Mouse (Mus musculus): ENCODE measurements around the gene Amh.

Amh gene

GRCm38 (mm10) chr10:80804916-80805315 is at the start of gene Amh:
Gene Amh, plus strand, starts transcription at chr10:80805243.
- in situ Hi-C loops (cut with MboI, MseI): no loop called here

GRCm38 (mm10) chr10:80755291-80756015 is 49.6 kb upstream of the Amh start:
- in situ Hi-C loops (cut with MboI, MseI): no loop called here

GRCm38 (mm10) chr10:80756099-80756498 is 48.9 kb upstream of the Amh start:
- in situ Hi-C loops (cut with MboI, MseI): no loop called here

GRCm38 (mm10) chr10:80756509-80756908 is 48.5 kb upstream of the Amh start:
- in situ Hi-C loops (cut with MboI, MseI): no loop called here

- in situ Hi-C loops (cut with MboI, MseI): no loop called here
Measured at GRCm38 (mm10) chr10:80756967-80757366, 48.1 kb upstream of the Amh start.

GRCm38 (mm10) chr10:80757717-80758116 is 47.3 kb upstream of the Amh start:
- in situ Hi-C loops (cut with MboI, MseI): no loop called here

- in situ Hi-C loops (cut with MboI, MseI): no loop called here
Measured at GRCm38 (mm10) chr10:80758651-80759050, 46.4 kb upstream of the Amh start.

- in situ Hi-C loops (cut with MboI, MseI): no loop called here
Measured at GRCm38 (mm10) chr10:80760596-80761524, 44.2 kb upstream of the Amh start.

GRCm38 (mm10) chr10:80761821-80762220 is 43.2 kb upstream of the Amh start:
- in situ Hi-C loops (cut with MboI, MseI): no loop called here

GRCm38 (mm10) chr10:80763502-80763901 is 41.5 kb upstream of the Amh start:
- in situ Hi-C loops (cut with MboI, MseI): no loop called here

- in situ Hi-C loops (cut with MboI, MseI): no loop called here
Measured at GRCm38 (mm10) chr10:80765746-80766145, 39.3 kb upstream of the Amh start.

- in situ Hi-C loops (cut with MboI, MseI): no loop called here
Measured at GRCm38 (mm10) chr10:80766161-80766815, 38.8 kb upstream of the Amh start.

GRCm38 (mm10) chr10:80768365-80768764 is 36.7 kb upstream of the Amh start:
- in situ Hi-C loops (cut with MboI, MseI): no loop called here

- in situ Hi-C loops (cut with MboI, MseI): no loop called here
Measured at GRCm38 (mm10) chr10:80773816-80774215, 31.2 kb upstream of the Amh start.

GRCm38 (mm10) chr10:80774549-80774948 is 30.5 kb upstream of the Amh start:
- in situ Hi-C loops (cut with MboI, MseI): no loop called here

GRCm38 (mm10) chr10:80774981-80775380 is 30.1 kb upstream of the Amh start:
- in situ Hi-C loops (cut with MboI, MseI): no loop called here

- in situ Hi-C loops (cut with MboI, MseI): no loop called here
Measured at GRCm38 (mm10) chr10:80775731-80776130, 29.3 kb upstream of the Amh start.

GRCm38 (mm10) chr10:80776358-80776869 is 28.6 kb upstream of the Amh start:
- in situ Hi-C loops (cut with MboI, MseI): no loop called here

GRCm38 (mm10) chr10:80777123-80777522 is 27.9 kb upstream of the Amh start:
- in situ Hi-C loops (cut with MboI, MseI): no loop called here

- in situ Hi-C loops (cut with MboI, MseI): no loop called here
Measured at GRCm38 (mm10) chr10:80779565-80779964, 25.5 kb upstream of the Amh start.

- in situ Hi-C loops (cut with MboI, MseI): no loop called here
Measured at GRCm38 (mm10) chr10:80784302-80784701, 20.7 kb upstream of the Amh start.

- in situ Hi-C loops (cut with MboI, MseI): loop anchor here (5.0 kb wide), 1 partner anchor 68 kb away; no protein-coding TSS in a partner anchor
Measured at GRCm38 (mm10) chr10:80784871-80785270, 20.2 kb upstream of the Amh start.

Measured in regulatory T cell (primary cell).